Mouse (Mus musculus): ENCODE measurements around the gene Scrn1. TPM values are rescaled to one million over a fixed set of nuclear protein-coding genes. Genes with fewer than 3 reads are reported as not detected.

Gene Scrn1
- polyA plus RNA-seq, 1 experiment from 2014 or later = 7.1 TPM

- ATAC-seq (replicated peaks; ENCODE audit: insufficient number of reproducible peaks, insufficient read depth, low FRiP score, low read depth) = no peak
- H3K4me2 ChIP-seq = peak overlapping the region; percentile 99; the same call in 1 of the 2 replicates
- H3K36me3 ChIP-seq = no peaks in the 10 kb centered on the region
- H3K9ac ChIP-seq = no peak overlapping the region
- no peak overlapping the region for H3K27ac ChIP-seq
- WGBS = 66% methylated on average over 3 of the region's 3 CpGs
- no peaks in the 10 kb centered on the region for H3K9me3 ChIP-seq (replicated peaks)
- 0 out of 2 replicates have a peak, but pooled peaks cover 7% of the 10 kb centered on the region for H3K27me3 ChIP-seq
- H3K4me3 ChIP-seq = no peak overlapping the region
- H3K4me1 ChIP-seq (replicated peaks) = peaks cover 14% of the 10 kb centered on the region
These were observed 1.3 kb downstream of the Scrn1 start for GRCm38 (mm10) chr6:54565012-54565411.

- ATAC-seq (replicated peaks; ENCODE audit: insufficient number of reproducible peaks, insufficient read depth, low FRiP score, low read depth) = no peak
- Histone ChIP-seq H3K27ac (no peak overlapping the region), H3K36me3 (no peaks in the 10 kb centered on the region), H3K9me3 (replicated peaks) (no peaks in the 10 kb centered on the region), H3K4me2 (no peak overlapping the region), H3K9ac (no peak overlapping the region), H3K27me3 (0 out of 2 replicates have a peak, but pooled peaks cover 7% of the 10 kb centered on the region), H3K4me3 (no peak overlapping the region), H3K4me1 (replicated peaks) (peaks cover 14% of the 10 kb centered on the region)
- WGBS = 63% methylated on average over 9 of the region's 9 CpGs
These were observed 1.7 kb downstream of the Scrn1 start for GRCm38 (mm10) chr6:54564506-54564991.

GRCm38 (mm10) chr6:54563561-54563960 lies 2.7 kb downstream of the Scrn1 start:
- peaks cover 14% of the 10 kb centered on the region for H3K4me1 ChIP-seq (replicated peaks)
- no peak for ATAC-seq (replicated peaks; ENCODE audit: insufficient number of reproducible peaks, insufficient read depth, low FRiP score, low read depth)
- no peak overlapping the region for H3K4me3 ChIP-seq
- WGBS = 90% methylated on average over 4 of the region's 4 CpGs
- no peak overlapping the region for H3K4me2 ChIP-seq
- H3K9ac ChIP-seq = no peak overlapping the region
- H3K9me3 ChIP-seq (replicated peaks) = no peaks in the 10 kb centered on the region
- H3K27me3 ChIP-seq = 0 out of 2 replicates have a peak, but pooled peaks cover 7% of the 10 kb centered on the region
- no peak overlapping the region for H3K27ac ChIP-seq
- H3K36me3 ChIP-seq = no peaks in the 10 kb centered on the region

GRCm38 (mm10) chr6:54562018-54562809 lies 4.1 kb downstream of the Scrn1 start:
- WGBS = 72% methylated on average over 17 of the region's 17 CpGs
- Histone ChIP-seq H3K36me3 (no peaks in the 10 kb centered on the region), H3K27me3 (0 out of 2 replicates have a peak, but pooled peaks cover 7% of the 10 kb centered on the region), H3K9me3 (replicated peaks) (no peaks in the 10 kb centered on the region), H3K9ac (no peak overlapping the region), H3K4me3 (no peak overlapping the region), H3K4me2 (no peak overlapping the region), H3K27ac (no peak overlapping the region), H3K4me1 (replicated peaks) (peaks cover 14% of the 10 kb centered on the region)
- ATAC-seq (replicated peaks; ENCODE audit: insufficient number of reproducible peaks, insufficient read depth, low FRiP score, low read depth) = no peak

GRCm38 (mm10) chr6:54558466-54558865 lies 7.8 kb downstream of the Scrn1 start:
- no peaks in the 10 kb centered on the region for H3K27me3 ChIP-seq
- H3K9ac ChIP-seq = no peak overlapping the region
- no peak overlapping the region for H3K27ac ChIP-seq
- no peaks in the 10 kb centered on the region for H3K36me3 ChIP-seq
- no peak overlapping the region for H3K4me3 ChIP-seq
- H3K4me2 ChIP-seq = no peak overlapping the region
- 68% methylated on average over 7 of the region's 7 CpGs for WGBS
- ATAC-seq (replicated peaks; ENCODE audit: insufficient number of reproducible peaks, insufficient read depth, low FRiP score, low read depth) = no peak
- no peaks in the 10 kb centered on the region for H3K9me3 ChIP-seq (replicated peaks)
- H3K4me1 ChIP-seq (replicated peaks) = peaks cover 9% of the 10 kb centered on the region

- 89% methylated on average over 7 of the region's 7 CpGs for WGBS
- ATAC-seq (replicated peaks; ENCODE audit: insufficient number of reproducible peaks, insufficient read depth, low FRiP score, low read depth) = no peak
- Histone ChIP-seq H3K27me3 (no peaks in the 10 kb centered on the region), H3K4me2 (no peak overlapping the region), H3K9ac (no peak overlapping the region), H3K36me3 (no peaks in the 10 kb centered on the region), H3K9me3 (replicated peaks) (no peaks in the 10 kb centered on the region), H3K4me3 (no peak overlapping the region), H3K4me1 (replicated peaks) (peaks cover 9% of the 10 kb centered on the region), H3K27ac (no peak overlapping the region)
These were observed 8.6 kb downstream of the Scrn1 start for GRCm38 (mm10) chr6:54557671-54558070.

GRCm38 (mm10) chr6:54555816-54556215 lies 10.5 kb downstream of the Scrn1 start:
- Histone ChIP-seq H3K36me3 (no peaks in the 10 kb centered on the region), H3K4me2 (no peak overlapping the region), H3K9me3 (replicated peaks) (no peaks in the 10 kb centered on the region), H3K9ac (no peak overlapping the region), H3K27me3 (no peaks in the 10 kb centered on the region), H3K27ac (no peak overlapping the region), H3K4me1 (replicated peaks) (peaks cover 13% of the 10 kb centered on the region), H3K4me3 (no peak overlapping the region)
- 54% methylated on average over 1 of the region's 1 CpGs for WGBS
- ATAC-seq (replicated peaks; ENCODE audit: insufficient number of reproducible peaks, insufficient read depth, low FRiP score, low read depth) = no peak

GRCm38 (mm10) chr6:54554341-54555110 lies 11.8 kb downstream of the Scrn1 start:
- 48% methylated on average over 8 of the region's 8 CpGs for WGBS
- Histone ChIP-seq H3K4me2 (no peak overlapping the region), H3K4me3 (no peak overlapping the region), H3K9ac (no peak overlapping the region), H3K27me3 (no peaks in the 10 kb centered on the region), H3K27ac (0 out of 2 replicates have a peak overlapping the region, but pooled peaks have one; percentile 30), H3K4me1 (replicated peaks) (peaks cover 17% of the 10 kb centered on the region), H3K9me3 (replicated peaks) (no peaks in the 10 kb centered on the region), H3K36me3 (no peaks in the 10 kb centered on the region)
- no peak; the same call in 1 of the 2 replicates for ATAC-seq (replicated peaks; ENCODE audit: insufficient number of reproducible peaks, insufficient read depth, low FRiP score, low read depth)

- Histone ChIP-seq H3K4me1 (replicated peaks) (peaks cover 22% of the 10 kb centered on the region), H3K9ac (no peak overlapping the region), H3K4me3 (no peak overlapping the region), H3K4me2 (no peak overlapping the region), H3K9me3 (replicated peaks) (no peaks in the 10 kb centered on the region), H3K27me3 (no peaks in the 10 kb centered on the region), H3K36me3 (no peaks in the 10 kb centered on the region), H3K27ac (no peak overlapping the region)
- WGBS = 85% methylated on average over 2 of the region's 2 CpGs
- ATAC-seq (replicated peaks; ENCODE audit: insufficient number of reproducible peaks, insufficient read depth, low FRiP score, low read depth) = no peak
These were observed 12.7 kb downstream of the Scrn1 start for GRCm38 (mm10) chr6:54553632-54554031.

- no peaks in the 10 kb centered on the region for H3K9me3 ChIP-seq (replicated peaks)
- no peak for ATAC-seq (replicated peaks; ENCODE audit: insufficient number of reproducible peaks, insufficient read depth, low FRiP score, low read depth)
- H3K4me3 ChIP-seq = no peak overlapping the region
- no peak overlapping the region for H3K9ac ChIP-seq
- peaks cover 26% of the 10 kb centered on the region for H3K4me1 ChIP-seq (replicated peaks)
- no peaks in the 10 kb centered on the region for H3K27me3 ChIP-seq
- no peaks in the 10 kb centered on the region for H3K36me3 ChIP-seq
- H3K27ac ChIP-seq = no peak overlapping the region
- WGBS = 85% methylated on average over 9 of the region's 9 CpGs
- H3K4me2 ChIP-seq = no peak overlapping the region
These were observed 13.4 kb downstream of the Scrn1 start for GRCm38 (mm10) chr6:54552721-54553413.

GRCm38 (mm10) chr6:54550801-54551323 lies 15.4 kb downstream of the Scrn1 start:
- ATAC-seq (replicated peaks; ENCODE audit: insufficient number of reproducible peaks, insufficient read depth, low FRiP score, low read depth) = no peak
- WGBS = 35% methylated on average over 6 of the region's 7 CpGs
- Histone ChIP-seq H3K9ac (no peak overlapping the region), H3K4me1 (replicated peaks) (peaks cover 26% of the 10 kb centered on the region), H3K9me3 (replicated peaks) (no peaks in the 10 kb centered on the region), H3K36me3 (no peaks in the 10 kb centered on the region), H3K27me3 (no peaks in the 10 kb centered on the region), H3K4me3 (no peak overlapping the region), H3K27ac (no peak overlapping the region), H3K4me2 (no peak overlapping the region)

All from heart, embryonic 15.5 days (tissue).